Mouse (Mus musculus) neural tube, embryonic 10.5 days (tissue): ENCODE measurements at regions not wholly inside any gene's neighbourhood (a gene's known extent, or its start where the extent isn't known, plus 50 kb on each side); places are given as distances from the start of the nearest gene placed in this dataset.
A peak's percentile ranks its signal among the peaks of the same experiment; 100 is the strongest.

Experiments used
- DNase-seq: peaks from one replicate; pipeline ENCODE4 v3.0.0-alpha.2; 2017; ENCODE audit warnings: low spot score; ENCODE audit errors: extremely low spot score

DNA sequence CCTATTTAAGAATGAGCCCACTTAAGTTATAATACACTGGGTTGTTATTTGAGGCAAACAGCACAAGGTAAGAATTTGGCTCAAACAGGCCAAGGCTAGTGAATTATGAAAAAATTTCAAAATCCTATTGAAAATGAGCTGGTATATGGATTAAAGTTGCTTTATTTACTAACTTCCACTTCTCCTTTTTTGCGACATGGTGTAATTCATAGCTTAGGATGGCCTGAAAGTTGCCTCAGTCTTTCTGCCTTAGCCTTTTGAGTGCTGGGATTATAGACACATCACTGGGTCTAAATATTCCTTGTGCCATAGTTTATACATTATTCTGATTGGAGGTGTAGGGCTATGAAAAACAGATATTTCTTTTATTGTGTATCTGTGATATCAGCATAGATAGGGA lies 81.9 kb downstream of the Edem1 start:
- no peak for DNase-seq

DNA sequence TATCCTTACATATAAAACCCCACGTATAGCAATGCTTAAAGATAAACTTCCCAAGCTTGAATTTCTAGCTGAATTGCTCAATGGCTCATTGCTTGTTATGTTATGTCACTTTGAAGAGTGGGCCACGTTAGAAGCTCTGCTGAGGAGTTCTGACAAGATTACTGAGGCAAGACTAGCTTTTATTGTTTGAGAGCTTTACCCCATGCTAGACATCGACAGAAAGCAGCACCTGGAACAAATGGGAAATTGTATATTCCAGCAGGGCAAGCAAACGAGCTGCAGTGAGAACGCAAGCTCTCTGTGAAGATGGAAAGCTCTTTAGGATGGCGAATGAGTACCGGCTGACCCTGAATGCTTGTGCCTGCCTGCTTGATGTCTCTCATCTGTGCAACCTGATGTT lies 84.1 kb downstream of the Edem1 start:
- DNase-seq: no peak

DNA sequence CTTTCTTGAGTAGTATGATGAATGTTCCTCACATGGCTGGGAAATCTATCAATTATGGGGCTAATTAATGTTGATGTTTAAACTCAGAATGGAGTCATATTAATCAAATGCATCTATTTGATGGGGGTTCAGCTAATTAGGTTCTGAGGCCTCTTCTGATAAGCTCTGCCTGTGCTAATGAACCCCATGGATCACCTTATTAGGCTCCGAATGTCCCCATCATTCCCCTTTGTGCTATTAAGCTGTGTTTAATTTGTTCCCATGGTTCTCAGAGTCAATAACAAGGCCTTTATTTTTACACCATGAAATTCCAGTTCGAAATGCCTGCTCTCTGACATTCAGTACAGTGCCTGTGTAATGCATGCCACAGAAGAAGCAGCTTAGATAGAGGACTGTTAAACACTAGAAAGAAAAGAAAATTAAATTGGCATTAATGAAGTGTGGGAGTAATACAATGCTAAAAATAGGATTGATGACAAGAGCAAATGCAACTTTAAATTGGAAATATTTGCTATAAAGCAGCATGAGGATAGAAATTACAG lies 91.0 kb downstream of the Edem1 start:
- DNase-seq: no peak

DNA sequence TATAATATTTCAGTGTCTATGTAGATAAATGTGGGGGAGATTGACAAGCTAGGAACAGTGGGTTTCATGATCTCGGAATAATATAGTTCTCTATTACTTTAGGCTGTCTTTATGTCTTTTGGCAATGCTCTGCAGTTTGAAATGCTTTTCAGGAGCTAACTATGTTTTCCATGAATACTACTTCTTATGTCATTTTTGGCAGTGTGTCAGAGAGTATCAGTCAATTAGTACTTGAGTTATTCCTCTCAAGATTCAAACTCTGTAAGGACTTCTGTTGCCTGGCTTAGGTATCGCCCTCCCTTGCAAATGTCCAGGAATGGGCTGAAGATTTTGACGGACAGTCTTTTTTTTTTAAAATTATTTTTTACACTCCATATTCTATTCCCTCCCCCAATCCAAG lies 92.7 kb downstream of the Edem1 start:
- no peak for DNase-seq

DNA sequence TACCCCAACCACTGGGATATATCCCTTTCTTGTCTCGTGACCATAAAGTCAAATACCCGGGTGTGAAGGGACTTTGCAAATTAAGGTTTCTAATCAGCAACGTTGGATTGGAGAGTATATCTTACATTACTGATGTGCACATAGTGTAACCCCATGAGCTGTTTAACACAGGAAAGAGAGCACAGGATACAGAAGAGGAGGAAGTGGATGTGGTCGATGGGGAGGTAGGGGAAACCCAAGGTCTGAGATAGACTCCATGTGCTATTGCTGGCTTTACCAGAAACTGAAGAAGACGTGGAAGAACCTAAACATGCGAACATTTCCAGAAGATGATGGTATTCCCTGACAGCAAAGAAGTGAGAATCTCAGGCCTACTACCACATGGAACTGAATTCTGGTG lies 94.1 kb downstream of the Edem1 start:
- no peak for DNase-seq

DNA sequence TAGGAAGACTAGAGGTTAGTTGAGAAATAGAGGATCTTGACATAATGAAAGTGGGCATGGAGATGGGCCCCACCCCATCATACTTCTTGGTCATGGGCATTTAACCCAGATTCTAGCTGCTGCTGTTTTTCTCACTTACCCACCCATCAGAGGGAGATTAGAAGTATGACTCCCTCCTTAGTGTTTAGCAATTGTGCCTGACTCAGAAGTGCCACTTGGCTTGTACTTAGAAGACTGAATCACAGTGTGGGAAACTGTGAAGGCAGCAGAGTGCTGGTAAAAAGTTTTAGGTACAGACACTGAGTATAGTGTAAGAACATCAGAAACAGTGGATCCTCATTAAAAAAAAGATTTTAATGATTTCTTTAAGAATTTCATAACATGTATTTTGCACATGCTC lies 100.5 kb downstream of the Edem1 start:
- no peak for DNase-seq

DNA sequence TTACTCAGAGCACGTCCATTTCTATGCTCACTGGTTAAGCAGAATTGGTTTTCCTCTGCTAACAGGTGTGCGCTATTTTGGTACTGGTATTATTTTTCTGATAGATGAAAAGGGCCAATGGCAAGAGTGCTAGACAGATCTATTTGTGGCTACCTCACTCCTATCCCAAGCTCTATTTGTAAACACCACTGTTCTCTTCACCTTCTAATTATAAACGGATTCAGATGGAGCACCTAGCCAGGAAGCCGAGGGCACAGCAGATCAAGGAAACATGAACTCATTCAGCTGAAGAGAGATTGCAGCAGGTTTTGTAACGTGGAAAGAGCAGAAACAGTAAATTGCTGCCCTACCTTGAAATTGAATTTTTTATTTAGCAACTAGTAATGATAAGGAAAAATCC lies 110.2 kb downstream of the Edem1 start:
- DNase-seq: no peak

DNA sequence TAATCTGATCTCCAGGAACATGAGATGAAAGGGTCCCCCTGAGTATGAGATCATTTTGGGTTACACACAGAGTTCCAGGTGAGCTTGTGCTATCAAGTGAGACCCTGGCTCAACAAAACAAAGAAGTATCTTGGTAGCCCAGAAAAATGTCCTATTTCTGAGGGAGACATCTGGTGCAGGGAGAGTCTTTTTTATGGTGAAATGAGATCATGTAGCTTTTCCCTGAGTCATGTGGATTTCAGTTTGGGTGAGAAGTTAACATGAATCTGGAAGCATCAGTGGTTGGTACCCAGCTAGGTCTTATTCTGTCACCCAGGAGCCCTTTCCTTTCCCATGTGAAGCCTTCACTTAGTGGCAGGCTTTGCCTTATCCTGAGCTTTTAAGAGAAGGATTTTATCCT lies 113.8 kb downstream of the Edem1 start:
- no peak for DNase-seq

DNA sequence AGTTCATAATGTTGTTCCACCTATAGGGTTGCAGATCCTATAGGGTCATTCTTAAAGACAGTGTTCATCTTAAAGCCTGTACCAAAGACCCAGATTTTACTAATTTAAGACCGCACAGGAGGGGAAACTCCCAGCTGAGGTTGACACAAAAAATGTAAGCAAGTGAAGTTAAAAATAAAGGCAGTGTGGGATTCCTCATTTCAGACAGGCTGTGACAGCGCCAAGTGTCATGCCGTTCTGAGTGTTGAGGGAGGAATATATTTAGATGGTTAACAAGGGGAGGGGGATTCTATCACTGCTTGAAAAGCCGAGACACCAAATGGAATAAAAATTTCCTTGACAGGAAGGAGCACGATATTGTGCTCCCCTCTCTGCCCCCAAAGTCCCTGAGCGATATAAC lies 123.9 kb downstream of the Edem1 start:
- DNase-seq: no peak

DNA sequence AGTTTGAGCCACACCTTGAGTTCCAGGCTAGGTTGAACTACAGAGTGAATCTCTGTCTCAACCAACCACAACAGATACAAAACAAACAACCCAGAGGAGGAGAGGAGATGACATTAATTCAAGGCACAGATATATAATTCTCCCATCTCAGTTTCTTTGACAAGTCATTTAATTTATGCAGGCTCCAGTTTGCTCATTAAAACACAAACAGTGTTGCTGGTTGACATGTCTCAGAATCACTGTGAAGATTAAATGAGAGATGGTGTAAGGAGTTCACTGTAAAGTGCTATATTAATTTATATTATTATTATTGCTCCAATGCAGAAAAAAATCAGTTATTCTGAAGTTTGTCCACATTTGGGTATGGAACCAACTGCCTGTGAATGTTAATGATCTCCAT lies 134.4 kb downstream of the Edem1 start:
- no peak for DNase-seq

DNA sequence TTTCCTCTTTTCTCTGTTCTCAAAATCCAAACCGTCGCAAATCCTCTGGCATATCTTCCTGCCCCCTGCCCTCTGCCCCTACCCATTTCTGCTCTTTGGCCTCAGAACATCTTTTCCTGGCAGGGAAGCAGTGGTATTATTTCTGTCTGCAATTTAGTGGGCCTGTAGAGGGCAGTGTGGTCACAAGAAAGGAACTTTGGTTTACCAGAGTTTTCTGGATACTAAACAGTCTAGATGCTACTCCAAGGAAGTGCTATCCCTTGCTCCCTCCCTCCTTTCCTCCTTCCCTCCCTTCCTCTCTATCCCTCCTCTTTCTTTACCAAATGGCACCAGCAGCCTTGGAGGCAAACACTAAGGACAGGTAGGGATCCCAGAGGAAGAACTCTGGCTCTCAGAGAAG lies 134.9 kb downstream of the Edem1 start:
- peak; percentile 35 for DNase-seq

DNA sequence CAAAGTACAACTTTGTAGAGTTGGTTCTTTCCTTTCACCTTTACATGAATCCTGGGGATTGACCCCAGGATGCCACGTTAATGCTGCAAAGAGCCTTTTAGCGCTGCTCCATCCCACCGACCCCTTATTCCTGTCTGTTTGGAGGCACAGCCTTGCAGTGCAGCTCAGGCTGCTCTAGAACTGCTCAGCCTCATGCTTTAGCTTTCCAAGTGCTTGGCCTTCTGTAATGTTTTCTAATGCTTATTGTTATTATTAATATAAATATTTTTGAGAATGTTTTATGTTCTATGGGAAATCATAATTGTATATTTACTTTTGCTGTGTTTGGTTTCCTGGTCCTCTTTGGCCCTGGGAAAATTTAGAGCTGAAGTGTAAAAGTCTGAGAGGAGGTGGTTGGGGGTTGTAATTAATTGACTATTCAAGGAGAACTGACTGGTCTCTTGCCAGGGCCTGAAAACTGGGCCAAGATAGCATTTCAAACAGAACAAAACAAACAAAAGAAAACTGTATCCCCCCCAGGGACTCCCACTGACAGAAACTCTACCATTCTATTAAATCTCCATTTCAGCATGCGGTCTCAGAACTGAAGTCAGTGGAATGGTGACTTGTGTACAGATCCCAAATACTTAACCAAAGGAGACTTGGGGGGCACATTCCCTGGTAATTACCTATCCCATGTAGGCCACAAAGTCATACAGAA lies 141.2 kb downstream of the Edem1 start:
- no peak for DNase-seq

DNA sequence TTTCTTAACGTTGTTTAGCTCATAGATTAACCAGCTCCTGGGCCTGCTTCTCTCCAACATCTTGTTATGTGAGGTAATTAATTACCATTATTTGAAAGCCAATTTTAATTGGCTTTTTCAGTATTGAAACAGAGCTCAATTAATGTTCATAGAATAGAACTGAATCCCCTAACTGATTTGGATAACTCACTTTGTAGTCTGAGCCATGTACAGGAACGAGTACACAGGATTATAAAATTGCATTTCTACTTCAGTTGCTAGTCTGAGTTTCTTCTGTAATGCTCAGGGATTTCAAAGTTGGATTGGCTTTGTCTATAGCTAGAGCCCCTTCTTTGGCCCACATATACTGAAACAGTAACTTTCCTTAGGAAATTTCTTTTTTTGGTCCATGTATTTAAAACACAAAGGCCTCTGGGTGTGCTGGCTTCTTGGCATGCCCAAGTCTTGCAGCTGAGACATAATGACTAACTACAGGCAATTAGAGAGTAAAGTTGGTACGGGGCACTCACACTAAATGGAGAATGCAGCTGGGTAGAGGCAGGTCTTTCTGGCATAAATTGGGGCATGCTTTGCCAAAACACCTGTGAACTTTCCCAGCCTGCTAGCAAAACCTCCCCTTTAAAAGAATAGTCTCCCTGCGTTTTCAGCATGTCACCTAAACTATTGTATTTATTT lies 143.1 kb downstream of the Edem1 start:
- DNase-seq: no peak

DNA sequence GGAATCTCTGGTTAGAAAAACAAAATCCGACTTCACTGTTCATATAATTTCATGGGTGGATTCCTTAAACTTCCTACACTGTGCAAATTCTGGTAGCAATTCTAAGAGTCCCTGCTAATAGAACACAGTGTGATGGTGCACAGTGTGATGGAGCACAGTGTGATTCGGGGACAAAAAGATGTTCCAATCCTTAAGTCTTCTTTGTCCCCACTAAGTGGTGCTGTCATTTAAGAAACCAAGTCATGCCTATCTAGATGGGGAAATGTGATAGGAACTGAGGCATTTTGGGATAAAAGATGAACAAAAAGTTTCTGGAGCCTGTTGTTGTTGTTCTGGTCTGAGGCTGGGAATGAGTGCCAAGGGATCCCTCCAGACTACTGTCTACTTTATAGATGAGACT lies 145.3 kb downstream of the Edem1 start:
- no peak for DNase-seq

DNA sequence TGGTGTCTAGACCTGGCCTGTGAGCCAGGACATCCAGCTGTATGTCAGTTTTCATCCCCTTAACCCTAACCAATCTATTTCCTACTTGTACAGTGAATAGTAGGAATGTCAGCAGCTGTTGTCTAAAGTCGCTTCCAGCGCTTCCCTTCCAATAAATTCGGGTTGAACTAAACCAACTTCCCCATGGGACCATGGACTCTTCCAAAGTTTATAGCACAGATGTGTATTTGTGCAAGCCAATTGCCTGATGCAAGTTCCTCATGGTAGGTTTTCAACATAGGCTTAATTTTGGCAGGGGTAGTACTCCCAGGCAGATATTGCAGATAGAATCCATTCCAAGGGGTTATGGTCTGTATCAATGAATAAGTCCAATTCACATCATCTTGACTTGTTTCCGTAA lies 161.1 kb downstream of the Edem1 start:
- no peak for DNase-seq

DNA sequence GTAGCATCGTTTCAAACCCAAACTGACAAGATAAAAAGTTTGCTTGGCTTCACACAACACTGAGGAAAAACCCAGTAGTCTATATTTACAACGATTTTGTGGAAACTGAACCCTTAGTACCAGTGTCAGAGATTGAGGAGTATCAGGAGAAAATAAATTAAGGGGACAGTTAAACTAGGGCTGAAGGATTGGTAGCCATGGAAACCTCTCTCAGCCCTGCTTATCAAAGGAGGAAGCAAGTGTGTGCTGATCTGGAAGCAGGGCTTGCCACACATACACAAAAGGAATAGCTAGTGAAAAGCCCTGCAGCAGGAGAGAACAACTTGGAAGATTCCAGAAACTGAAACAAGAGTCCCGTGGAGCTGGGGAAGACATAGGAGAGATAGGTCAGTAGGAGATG lies 165.3 kb downstream of the Edem1 start:
- DNase-seq: no peak

DNA sequence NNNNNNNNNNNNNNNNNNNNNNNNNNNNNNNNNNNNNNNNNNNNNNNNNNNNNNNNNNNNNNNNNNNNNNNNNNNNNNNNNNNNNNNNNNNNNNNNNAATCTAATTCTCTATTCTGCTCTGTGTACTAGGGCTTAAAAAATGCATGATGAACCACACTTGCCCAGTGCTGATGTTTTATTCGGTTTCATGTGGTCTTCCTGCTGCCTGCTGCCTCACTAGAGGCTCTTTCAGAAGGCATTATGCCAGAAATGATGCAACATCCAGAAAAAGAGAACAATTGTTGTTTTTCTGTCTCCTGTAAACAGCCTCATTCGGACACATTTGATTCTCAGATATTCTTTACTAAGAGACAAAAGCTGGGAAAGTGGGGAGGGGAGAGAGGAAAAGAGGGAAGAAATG lies 176.0 kb downstream of the Edem1 start:
- DNase-seq: no peak

DNA sequence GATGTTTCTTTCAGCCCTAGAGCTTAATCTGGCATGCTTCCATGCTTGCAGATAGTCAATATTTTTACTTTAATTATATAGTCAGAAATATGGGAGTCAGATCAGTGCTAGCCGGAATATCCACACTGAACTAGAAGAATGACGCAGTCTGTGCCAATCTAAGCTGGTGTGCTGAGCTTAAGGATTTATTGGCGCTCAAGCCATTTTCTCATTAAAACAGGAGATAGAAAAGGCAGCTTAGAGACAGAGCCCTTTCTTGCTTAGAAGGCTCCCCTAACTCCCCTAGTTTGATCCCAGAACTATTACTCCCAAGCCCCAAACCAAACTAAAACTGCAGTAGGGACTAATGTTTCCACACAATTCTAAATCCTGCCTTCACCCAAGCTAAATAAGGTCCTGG lies 180.9 kb downstream of the Edem1 start:
- DNase-seq: no peak

DNA sequence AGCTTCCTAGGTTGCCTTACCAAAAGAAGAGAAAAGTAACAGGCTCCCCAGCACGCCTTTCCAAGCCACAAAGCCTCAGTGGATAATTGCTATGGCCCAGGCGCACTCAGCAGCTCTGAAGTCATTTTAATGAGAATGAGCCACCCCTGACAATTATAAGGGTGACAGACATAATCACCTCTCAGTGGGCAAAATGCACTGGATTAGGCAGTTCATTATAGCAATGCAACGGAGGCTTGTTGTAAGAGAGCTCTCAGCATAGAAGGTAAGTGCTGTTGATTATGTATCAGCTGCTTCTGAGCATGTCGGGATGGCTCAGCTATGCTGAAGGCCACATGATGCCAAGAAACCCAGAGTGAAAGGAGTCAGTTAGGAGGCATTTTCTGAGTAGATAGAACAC lies 181.4 kb downstream of the Edem1 start:
- no peak for DNase-seq

DNA sequence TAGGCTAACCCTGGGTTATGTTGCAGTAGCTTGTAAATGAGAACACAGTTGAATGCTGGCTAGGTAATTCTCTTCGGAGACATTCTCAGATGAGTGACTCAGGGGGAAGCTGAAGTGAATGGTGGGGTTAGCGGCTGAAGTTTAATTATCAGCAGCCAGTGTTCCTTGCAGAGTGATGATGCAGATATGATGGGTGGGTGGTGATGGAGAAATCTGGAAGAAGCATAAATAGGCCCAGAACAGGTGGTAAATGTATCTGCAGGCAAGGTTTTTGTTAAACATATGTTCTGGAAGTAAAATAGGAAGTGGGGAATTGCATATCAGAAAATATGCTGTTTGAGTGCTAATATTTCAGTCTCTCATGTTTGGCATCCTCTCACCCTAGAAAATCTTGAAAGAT lies 191.3 kb downstream of the Edem1 start:
- DNase-seq: no peak
